Mouse (Mus musculus) retina, adult 2 months (tissue): Measurements from ENCODE around the gene Krt36.

Experiments used
- DNase-seq: peaks from one replicate; pipeline ENCODE4 v3.0.0-alpha.2; 2012; ENCODE audit warnings: low read depth, low spot score

The Krt36 gene

DNA sequence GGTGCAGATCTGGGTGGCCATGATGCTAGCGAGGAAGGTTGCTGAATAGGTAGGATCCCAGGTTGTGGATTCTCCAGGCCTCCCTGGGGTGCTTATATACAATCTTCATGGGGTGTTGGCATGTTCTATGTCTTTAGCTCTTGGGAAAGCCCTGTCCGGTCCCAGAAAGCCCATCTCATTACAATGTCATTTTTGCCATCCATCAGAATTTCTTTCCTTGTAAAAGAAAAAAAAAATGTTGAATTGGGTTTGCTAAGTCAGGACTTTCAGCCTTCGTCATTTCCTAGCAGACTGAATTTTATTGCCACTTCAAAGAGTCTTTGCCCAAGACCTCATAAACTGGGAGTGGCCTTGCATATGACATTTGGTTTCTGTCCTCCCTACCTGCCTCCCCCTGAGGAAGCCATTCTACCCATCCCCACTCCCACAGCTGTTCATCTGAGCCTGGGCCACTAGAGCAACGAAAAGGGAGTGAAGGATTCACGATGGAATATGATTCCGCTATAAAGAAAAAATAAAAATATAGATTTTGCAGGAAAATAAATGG lies at the start of gene Krt36:
TSS of gene Krt36 (minus strand) at position 51 of the 547 bp plus-strand sequence.
- no peak for DNase-seq

- no peak for DNase-seq
Measured at GRCm38 (mm10) chr11:100148615-100149330, 43.3 kb upstream of the Krt36 start, which contains the start of gene Krt19. Gene Krt19 (minus strand): TSS chr11:100148665.

DNA sequence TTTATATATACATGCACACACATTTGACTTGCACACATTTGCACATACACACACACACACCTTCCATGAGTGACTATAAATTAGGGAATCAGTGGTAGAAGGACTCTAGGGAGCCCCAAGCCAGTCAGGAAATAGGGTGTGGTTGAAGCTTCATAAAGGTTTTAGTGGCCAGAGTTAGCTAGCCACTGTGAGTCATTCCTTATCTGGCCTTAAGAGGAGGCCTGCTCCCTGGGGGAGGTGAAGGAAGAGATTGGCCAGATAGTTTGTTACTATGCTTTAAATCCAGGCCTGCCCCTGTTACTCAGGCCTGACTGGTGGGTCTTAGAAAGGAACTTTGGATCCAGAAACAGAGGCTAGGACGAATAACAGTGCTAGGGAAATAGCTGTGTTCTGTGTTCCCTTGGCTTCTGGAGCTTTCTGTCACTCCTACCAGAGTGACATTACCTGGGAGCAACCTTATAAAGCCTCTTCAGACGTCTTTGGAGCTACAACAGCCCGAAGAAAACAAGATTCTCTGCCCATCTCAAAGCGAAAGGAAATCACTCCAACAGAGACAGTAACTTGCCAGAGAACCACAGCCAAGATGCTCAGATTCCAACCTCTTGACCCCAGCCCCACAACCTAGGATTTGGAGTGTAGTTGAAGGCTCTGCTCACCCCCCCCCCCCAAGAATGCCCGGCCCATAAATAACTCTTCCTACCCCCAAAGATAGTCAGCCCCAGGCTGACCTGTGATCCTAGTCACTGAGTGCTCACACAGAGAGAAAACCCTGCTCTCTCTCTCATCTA lies 42.3 kb upstream of the Krt36 start:
- no peak for DNase-seq

DNA sequence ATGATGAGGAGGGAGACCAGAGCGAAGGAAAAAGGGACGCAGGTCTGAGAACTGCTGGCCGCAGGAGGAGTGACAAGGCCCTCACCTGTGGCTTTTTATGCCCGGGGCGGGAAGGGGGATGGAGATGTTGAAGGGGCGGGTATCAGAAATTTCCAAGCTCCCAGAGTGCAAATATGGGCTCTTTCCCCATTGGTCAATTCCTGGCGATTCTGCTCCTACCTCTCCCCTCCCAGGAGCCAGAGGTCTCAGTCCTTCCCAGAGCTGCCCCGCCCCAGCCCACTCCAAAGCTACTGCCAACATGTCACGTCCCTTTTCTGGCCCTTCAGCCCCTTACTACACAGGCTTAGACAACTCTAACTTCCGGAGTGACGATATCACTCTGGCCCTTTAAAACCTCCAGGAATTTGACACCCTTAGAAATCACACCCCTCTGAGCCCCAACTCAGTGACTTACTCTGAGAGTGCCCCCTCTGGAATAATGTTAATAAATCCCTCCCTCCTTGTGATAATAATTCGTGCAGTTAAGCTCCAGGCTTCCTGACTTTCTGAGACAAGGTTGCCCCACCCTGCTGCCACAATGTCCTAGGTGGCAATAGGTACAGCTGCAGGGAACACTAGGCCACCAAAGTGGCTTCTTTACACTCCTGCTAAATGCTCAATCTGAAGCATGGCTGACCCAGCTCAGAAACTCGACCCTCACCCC lies 40.6 kb upstream of the Krt36 start:
- no peak for DNase-seq

DNA sequence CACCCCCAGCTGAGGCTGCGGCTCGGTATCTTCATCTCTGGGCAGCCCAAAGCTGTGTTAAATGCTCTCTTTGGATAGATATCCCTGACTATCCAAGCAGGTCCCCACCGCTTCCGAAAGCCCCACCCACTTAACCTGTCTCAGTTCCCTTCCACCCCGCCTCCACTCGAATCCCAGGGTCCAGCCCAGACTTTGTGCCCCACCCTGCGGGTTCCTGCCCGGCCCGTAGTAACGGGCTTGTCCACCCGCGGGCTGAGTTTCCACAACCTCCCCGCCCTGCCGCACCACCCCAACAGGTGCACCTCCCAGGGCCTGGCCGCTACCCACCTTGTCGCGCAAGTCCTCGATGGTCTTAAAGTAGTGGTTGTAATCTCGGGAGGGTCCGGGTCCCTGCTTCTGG lies 39.7 kb upstream of the Krt36 start:
- no peak for DNase-seq

DNA sequence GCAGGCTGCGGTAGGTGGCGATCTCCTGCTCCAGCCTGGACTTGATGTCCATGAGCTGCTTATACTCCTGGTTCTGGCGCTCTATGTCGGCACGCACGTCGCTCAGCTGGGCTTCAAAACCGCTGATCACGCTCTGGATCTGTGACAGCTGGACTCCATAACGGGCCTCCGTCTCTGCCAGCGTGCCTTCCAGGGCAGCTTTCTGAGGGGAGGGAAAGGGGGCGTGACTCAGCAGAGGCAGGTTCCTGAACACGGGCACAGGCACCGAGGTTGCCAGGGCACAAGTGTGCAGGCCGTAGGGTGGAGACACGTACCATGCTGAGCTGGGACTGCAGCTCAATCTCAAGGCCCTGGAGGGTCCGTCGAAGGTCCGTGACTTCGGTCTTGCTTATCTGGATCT lies 35.5 kb upstream of the Krt36 start:
- DNase-seq: no peak

DNA sequence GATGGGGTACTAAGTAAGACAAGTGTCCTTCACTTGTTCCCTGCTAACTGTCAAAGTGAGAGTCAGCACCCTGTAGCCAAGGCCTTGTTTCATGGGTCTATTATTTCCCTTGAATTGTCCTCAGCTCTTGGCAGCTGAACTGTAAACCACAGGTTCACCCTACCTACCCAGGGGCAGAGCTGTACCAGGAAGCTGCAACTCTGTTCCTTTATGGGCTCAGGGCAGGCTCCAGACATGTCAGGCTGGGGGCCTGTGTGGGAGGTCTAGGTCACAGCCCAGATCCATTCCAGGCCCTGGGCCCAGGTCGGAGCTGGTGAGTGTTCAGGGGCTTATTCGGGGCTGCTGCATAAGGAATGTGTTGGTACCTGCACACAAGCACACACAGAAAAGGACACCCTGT lies 34.0 kb upstream of the Krt36 start:
- DNase-seq: no peak

DNA sequence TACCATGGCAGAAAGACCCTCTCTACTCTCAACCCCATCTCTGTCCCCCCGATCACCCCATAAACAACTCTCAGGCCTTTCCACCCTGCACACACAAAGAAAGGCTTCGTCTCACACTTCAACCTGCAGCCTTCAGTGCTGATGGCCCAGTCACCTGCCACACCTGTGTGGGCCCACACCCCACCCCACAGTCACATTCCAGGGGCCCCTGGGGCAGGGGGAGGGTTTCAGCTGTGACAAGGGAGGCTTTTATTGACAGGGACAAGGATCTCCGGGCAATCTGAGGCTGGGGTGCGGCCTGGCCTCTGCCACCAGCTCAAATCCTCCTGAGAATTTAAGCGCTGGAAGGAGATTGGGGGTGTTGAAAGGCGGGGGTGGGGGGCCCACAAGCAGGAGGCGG lies 33.4 kb upstream of the Krt36 start:
- no peak for DNase-seq

GRCm38 (mm10) chr11:100137693-100138092 lies 32.3 kb upstream of the Krt36 start:
- no peak for DNase-seq

GRCm38 (mm10) chr11:100136559-100136958 lies 31.1 kb upstream of the Krt36 start:
- no peak for DNase-seq

DNA sequence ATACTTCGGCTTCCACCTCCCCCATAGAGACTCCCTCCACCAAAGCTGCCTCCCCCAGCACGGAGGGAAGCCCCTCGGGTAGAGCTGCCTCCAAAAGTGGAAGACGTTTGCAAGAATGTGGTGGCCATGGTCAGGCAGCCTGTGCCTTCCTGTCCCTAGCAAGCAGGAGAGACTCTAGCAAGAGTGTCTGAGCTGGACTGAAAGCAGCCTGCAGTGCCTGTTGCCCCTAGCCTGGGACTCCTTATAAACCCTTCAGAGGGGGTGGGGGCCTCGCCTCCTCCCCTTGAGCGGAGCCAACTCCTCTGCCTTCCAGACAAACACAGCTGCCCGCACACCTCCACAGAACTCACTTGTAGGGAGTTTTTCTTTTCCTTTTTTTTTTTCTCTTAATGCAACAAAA lies 30.3 kb upstream of the Krt36 start, which contains the start of gene Krt15:
TSS of gene Krt15 (minus strand) at position 198 of the 400 bp plus-strand sequence.
- DNase-seq: no peak

GRCm38 (mm10) chr11:100124901-100125300 lies 19.5 kb upstream of the Krt36 start:
- no peak for DNase-seq

DNA sequence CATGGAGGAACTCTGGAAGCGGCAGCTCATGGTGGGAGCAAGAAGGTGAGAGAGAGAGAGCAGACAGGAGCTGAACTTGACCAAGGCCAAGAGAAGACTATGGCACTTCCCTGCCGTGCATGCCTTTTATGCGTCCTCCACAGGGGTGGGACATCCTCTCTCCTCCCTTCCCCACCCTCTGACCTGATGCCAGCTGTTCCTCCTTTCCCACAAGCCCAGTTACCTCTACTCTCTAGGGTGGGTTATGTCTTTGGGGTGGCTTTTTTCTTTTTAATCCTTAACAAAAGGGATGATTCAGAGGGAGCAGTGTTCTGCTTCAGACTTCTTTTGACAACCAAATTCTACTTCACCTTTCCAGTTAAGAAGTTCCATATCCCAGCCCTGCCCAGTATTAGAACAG lies 16.0 kb upstream of the Krt36 start, which contains the start of gene Krt13:
TSS of gene Krt13 (minus strand) at position 101 of the 400 bp plus-strand sequence.
- no peak for DNase-seq

DNA sequence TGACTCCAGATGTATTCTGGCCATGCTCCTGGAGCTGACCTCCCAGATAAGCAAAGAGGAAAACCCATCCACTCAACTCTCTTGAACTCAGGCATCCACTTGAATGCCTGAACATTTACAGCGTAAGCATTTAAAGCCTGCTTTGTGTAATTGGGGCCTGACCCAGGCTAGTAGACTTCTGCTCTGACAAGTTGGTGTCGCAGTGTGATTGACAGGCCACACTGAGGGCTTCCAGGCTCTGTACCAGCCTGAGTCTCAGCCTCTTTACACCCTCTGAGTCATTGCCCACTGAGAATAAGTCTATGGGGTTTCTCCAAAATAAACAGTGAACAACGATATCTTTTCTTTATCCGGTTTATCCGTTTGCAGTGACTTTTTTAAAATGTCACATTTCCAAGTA lies 14.9 kb upstream of the Krt36 start:
- DNase-seq: no peak

GRCm38 (mm10) chr11:100113742-100114029 lies 8.3 kb upstream of the Krt36 start:
- DNase-seq: no peak

GRCm38 (mm10) chr11:100112935-100113741 lies 7.7 kb upstream of the Krt36 start:
- no peak for DNase-seq

DNA sequence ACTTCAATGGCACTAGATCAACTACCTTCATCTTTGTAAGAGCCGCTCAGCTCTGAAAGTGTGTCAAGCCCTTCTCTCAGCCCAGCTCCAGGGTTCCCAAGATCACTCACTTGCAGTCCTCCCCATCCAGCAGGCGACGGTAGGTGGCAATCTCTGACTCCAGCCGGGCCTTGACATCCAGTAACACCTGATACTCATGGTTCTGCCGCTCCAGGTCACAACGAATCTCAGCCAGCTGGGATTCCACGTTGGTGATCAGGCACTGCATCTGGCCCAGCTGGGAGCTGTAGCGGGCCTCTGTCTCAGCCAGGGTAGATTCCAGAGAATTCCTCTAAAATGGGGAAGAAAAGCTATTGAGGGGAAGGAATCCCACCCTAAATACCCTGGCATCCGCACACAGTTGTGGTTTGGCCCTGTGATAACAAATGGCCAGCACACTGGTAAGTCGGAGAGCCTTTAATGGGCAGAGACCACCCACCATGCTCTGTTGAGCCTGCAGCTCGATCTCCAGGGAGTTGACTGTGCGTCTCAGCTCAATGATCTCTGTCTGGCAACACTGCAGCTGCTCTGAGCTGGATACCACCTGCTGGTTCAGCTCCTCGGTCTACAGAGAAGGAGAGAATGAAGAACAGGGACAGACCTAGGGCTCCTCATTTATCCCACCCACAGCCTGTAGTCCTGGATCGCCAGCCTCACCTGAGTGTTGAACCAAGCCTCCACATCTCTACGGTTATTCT lies 2.6 kb downstream of the Krt36 start:
- DNase-seq: no peak

DNA sequence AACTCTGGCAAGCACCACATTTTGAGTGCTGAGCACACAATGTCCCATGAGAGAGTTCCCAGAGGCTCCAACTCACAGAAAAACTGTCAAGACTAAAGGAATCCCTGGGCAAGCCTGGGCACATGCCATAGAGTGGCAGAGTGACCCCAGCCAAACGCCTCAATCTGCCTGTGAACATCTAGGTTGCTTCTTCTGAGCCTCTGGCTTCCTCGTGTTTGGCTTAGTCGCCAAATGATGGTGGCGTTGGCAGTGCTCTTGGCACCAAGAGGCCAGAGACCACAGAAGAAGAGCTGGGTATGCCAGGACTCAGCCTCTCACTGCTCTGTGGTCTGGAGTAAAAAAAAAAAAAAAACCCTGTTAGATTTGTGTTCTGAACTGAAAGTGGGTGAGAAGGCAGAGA lies 5.0 kb downstream of the Krt36 start:
- no peak for DNase-seq

DNA sequence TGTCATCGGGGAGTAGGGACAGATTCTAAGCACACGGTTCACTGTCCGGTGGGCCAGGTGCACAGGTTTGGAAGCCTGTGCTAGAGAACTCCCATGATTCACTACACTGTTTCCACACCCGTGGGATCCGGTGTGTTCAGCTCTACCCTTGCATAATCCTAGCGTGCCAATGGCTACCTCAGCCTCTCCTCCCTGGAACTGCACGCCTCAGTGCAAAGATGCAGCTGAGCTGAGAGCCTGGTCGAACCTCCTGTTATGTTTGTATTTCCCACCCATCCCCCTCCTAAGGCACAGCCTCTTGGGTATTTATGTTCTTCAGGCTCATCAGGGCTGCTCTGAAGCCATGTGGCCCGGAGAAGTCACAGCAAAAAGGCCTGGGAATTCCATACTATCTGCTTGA lies 7.6 kb downstream of the Krt36 start:
- no peak for DNase-seq

GRCm38 (mm10) chr11:100096141-100096540 lies 9.3 kb downstream of the Krt36 start, which contains the start of gene Krt35:
Gene Krt35 (minus strand): TSS chr11:100096241.
- DNase-seq: no peak
